Mouse (Mus musculus): ENCODE data around the gene Tmem219.

Tmem219 gene

GRCm38 (mm10) chr7:126869780-126870519, 52.8 kb downstream of the Tmem219 start:
- no peak for ATAC-seq (ENCODE audit: insufficient number of reproducible peaks, low FRiP score, low TSS enrichment)

DNA sequence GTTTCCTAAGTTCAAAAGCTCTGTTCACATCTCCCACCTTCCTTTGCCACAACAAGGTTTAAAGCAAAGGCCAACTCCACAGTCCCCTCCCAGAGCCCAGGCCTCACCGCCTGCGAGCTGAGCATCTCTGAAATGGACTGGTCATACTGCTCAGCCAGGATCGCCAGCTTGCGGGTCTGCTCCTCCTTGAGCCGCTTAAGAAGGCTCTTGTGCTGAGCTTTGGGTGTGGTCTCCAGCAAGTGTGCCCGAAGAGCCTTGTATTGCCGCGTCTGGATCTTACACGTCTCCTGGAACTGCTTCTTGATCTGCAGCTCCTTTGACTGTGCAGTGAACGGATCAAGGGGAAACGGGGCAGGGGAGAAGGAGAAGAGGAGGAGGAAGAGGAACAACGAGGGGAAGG, 54.7 kb downstream of the Tmem219 start:
- ATAC-seq (ENCODE audit: insufficient number of reproducible peaks, low FRiP score, low TSS enrichment), result no peak

- no peak for ATAC-seq (ENCODE audit: insufficient number of reproducible peaks, low FRiP score, low TSS enrichment)
Measured at GRCm38 (mm10) chr7:126867534-126867933, 55.2 kb downstream of the Tmem219 start.

DNA sequence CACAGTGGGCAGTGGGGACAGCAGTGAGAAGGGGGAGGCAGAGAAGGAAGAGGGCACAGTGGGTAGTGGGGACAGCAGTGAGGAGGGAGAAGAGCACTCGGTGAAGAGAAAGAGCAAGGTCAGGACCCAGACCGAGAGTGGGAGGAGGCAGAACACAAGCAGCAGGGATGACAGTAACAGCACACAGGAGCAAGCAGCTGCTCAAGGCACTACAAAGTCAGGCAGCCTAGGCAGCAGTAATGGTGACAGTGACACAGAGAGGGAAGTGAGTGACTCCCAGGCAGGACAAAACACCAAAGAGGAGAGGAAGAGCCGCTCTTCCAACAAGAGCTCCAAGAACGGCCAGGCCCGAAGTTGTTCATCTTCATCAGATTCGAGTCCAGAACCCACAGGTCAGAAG, 58.9 kb downstream of the Tmem219 start:
- ATAC-seq (ENCODE audit: insufficient number of reproducible peaks, low FRiP score, low TSS enrichment), result no peak

DNA sequence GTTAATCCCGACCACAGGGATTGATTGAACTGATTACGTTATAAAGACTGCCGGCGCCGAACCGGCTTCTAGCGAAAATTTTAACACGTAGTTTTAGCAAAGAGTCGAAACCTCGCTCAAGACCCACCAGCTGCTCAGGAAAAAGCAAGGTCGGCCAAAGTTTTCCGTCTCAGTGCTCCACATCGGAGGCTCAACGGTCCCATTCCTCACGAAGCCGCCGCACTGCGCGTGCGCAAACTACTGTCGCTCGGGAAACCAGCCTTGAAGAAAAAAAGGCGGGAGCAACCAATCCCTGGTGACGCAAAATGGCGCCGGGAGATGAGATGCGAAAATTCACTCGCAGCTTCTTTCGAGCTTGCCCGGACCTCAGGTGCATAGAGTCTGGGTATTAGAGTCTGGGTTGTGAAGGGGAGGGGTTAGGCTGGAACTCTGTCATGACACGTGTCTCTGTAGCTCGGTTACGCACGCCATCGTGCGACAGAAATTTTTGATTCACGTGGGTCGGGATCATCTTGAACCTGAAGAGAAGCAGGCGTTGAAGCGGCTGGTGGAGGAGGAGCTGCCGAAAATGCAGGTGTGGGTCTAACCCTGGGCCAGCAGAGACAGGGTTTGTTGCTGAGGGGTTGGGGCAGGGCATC, 60.5 kb downstream of the Tmem219 start, which contains the start of gene Ino80e:
Ino80e (minus strand) TSS at position 231 of the 638 bp plus-strand sequence.
- peak; percentile 65; the same call in 1 of the 2 replicates for ATAC-seq (ENCODE audit: insufficient number of reproducible peaks, low FRiP score, low TSS enrichment)

- ATAC-seq (ENCODE audit: insufficient number of reproducible peaks, low FRiP score, low TSS enrichment), result peak; percentile 79; the same call in 1 of the 2 replicates
Measured at GRCm38 (mm10) chr7:126861429-126862130, 61.1 kb downstream of the Tmem219 start, which contains the start of gene Hirip3. Gene Hirip3, plus strand, starts transcription at chr7:126861972.

GRCm38 (mm10) chr7:126860987-126861386, 61.7 kb downstream of the Tmem219 start:
- no peak for ATAC-seq (ENCODE audit: insufficient number of reproducible peaks, low FRiP score, low TSS enrichment)

DNA sequence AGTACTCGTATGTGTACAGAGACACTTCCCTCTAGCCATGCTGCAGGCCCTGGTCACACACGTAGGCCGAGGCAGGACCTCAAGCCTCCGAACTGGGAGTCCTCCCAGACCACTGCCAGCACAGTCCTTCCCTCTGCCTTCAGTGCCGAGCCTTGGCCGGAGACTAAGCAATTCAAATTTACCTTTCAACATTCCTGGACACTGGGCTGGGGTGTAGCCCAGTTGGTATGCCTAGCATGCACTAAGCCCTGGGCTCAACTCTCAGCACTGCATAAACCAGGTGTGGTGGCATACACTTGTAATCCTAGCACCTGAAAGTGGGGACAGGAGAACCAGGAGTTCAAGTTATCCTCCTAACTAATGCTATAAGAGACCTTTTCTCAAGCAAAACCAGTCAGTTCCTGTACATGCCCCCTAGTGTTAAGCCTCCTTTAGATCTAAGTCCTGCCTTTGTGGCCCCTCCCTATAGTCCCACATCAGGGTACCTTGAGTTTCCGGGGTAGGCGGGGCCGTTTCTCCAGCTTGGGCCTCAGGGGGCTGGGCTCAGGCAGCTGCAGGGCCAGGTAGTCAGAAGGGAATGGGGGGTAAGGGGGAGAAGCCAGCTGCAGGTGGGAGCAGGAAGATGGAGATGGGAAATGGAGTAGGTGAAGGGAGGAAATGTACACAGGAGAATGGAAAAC, 65.8 kb downstream of the Tmem219 start:
- ATAC-seq (ENCODE audit: insufficient number of reproducible peaks, low FRiP score, low TSS enrichment), result no peak

DNA sequence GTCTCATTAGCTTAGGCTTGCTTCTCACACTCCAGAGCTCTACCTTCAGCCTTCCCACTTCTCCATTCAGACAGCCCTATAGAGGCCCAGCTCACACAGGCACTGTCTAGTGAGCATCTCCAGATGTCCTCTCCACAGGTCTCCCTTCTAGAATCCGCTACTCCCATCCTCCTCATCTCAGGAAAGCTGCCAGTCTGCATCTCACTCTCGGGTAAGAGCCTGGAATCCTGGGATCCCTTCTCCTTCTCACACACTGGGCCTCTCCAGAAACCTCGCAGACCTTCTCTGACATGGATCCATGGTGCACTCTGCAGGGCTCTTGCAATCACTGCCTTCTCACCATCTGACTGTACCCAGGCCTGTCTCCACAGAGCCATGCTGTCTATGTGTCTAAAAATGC, 67.1 kb downstream of the Tmem219 start:
- no peak for ATAC-seq (ENCODE audit: insufficient number of reproducible peaks, low FRiP score, low TSS enrichment)

- ATAC-seq (ENCODE audit: insufficient number of reproducible peaks, low FRiP score, low TSS enrichment), result no peak
Measured at GRCm38 (mm10) chr7:126853454-126853853, 69.3 kb downstream of the Tmem219 start.

DNA sequence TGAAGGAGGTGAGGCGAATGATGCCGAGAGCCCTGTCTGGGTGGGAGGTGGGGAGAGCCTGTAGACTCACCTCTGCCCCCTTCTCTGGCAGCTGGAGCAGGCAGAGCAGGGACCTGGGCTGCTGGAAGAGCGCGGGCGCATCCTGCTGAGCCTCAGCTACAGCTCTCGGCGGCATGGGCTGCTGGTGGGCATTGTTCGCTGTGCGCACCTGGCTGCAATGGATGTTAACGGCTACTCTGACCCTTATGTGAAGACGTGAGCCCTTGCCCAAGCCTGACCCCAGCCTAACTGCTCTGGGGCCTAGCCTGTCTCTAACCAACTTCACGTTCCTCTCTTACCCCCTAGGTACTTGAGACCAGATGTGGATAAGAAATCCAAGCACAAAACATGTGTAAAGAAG, 71.5 kb downstream of the Tmem219 start:
- no peak for ATAC-seq (ENCODE audit: insufficient number of reproducible peaks, low FRiP score, low TSS enrichment)

- no peak for ATAC-seq (ENCODE audit: insufficient number of reproducible peaks, low FRiP score, low TSS enrichment)
Measured at GRCm38 (mm10) chr7:126850161-126850560, 72.6 kb downstream of the Tmem219 start.

DNA sequence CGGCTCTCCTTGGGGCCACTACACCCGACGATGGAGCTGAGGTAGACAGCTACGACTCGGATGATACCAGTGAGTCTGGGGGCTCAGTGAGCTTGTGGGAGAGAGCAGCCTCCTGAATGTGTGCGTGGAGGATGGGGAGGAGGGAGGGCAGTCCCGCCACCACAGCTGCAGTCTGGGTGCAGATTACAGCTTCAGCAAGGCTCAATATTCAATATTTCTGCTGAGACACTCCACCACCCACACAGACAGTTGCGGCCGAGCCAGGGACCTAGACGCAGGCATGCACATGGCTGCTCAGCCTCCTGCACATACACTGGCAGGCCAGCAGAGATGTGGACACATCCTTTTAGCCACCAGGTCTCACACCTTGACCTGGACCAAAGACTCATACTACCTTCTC, 73.9 kb downstream of the Tmem219 start:
- no peak for ATAC-seq (ENCODE audit: insufficient number of reproducible peaks, low FRiP score, low TSS enrichment)

DNA sequence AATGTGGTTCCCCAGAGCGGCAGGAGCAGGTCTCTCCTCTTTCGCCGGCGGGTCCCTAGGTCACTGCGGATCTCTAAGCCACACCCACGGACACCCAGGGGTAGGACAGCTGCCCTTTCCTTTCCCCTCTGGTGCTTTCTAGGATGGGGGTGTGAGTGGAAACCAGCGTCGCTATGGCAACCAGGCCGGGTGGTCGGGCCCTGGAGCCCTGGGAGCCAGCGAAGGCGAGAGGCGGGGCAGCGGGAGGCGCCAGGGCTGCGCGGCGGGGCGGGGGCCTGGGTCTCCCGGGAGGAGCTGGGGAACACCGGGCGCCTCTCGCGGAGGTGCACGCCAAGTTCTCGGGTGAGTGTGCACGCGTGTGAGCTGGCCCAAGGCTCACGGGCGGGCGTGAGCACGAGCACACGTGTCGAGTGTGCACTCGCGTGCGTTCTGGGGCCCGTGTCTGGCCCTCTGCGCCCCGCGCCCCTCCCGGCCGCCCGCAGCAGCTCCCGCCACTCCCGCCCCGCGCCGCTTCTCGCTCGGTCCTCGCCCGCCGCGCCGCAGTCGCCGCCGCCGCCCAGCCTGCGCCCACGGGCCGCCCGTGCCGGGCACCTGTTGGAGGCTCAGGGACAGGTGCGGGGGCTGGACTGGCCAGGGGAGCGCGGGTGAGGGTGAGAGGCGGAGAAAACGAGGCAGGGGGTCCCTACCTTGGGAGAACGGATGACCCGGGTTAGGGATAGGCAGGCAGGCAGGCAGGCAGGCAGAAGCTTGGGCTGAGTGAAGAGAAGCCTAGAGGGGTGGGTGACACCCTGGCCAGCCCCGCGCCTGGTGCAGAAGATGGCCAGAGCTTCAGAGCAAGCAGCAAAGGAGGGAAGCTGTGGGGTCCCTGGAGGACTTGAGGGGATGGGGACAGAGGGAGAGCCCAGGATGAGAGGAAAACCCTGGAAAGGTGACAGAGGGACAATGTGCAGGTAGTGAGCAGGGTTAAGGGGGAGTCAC, 75.0 kb downstream of the Tmem219 start:
- no peak for ATAC-seq (ENCODE audit: insufficient number of reproducible peaks, low FRiP score, low TSS enrichment)

- no peak for ATAC-seq (ENCODE audit: insufficient number of reproducible peaks, low FRiP score, low TSS enrichment)
Measured at GRCm38 (mm10) chr7:126847116-126847420, 75.6 kb downstream of the Tmem219 start, which contains the start of gene Doc2a. Gene Doc2a, plus strand, starts transcription at chr7:126847416.

DNA sequence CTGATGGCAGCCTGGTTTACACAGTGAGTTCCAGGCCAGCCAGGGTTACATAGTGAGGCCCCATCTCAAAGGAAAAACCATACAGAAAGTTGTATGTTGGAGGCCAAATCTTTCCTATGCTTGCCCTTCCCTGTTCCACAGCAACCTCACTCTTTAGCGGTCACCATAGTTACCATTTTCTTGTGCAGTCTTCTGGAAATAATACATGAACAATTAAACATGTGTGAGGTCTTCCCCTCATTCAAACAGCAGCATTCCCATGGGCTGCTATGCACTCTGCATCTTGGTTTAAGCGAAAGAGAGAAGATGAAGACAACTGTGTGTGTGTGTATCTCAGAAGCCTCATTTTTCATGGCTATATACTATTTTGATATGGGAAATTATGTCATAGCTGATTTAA, 77.2 kb downstream of the Tmem219 start:
- no peak for ATAC-seq (ENCODE audit: insufficient number of reproducible peaks, low FRiP score, low TSS enrichment)

- no peak for ATAC-seq (ENCODE audit: insufficient number of reproducible peaks, low FRiP score, low TSS enrichment)
Measured at GRCm38 (mm10) chr7:126843276-126843675, 79.4 kb downstream of the Tmem219 start.

Measured in cerebellum, adult (tissue).